Mouse (Mus musculus): ENCODE measurements around the gene Palld.

Palld gene

GRCm38 (mm10) chr8:61515110-61515930 is 387.2 kb downstream of the Palld start:
- DNase-seq (ENCODE audit: low spot score in 2 of 2): no peak

DNA sequence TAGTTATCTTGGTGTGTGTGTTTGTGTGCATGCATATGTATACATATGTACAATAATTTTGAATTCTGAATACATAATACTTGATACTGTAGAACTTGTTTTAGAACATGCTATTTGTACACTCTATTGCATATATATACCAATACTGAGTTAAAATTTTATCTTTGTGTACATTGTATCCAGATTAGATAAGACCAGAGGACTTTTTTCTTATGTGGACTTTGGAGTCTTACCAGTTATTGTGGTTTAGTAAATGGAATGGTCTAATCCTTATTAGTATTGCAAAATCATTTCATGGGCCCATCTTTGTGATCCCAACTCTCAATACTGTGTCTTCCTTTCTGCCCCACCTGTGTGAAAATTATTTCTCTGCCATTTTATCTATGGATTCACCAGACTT is 400.2 kb downstream of the Palld start:
- no peak for DNase-seq (ENCODE audit: low spot score in 2 of 2)

GRCm38 (mm10) chr8:61500914-61501313 is 401.6 kb downstream of the Palld start:
- no peak for DNase-seq (ENCODE audit: low spot score in 2 of 2)

- no peak for DNase-seq (ENCODE audit: low spot score in 2 of 2)
Measured at GRCm38 (mm10) chr8:61499035-61499434, 403.5 kb downstream of the Palld start.

GRCm38 (mm10) chr8:61497110-61497509 is 405.4 kb downstream of the Palld start:
- no peak for DNase-seq (ENCODE audit: low spot score in 2 of 2)

- no peak for DNase-seq (ENCODE audit: low spot score in 2 of 2)
Measured at GRCm38 (mm10) chr8:61488631-61489030, 413.9 kb downstream of the Palld start.

- DNase-seq (ENCODE audit: low spot score in 2 of 2): peak; percentile 93 to 95
Measured at GRCm38 (mm10) chr8:61487597-61488156, 414.8 kb downstream of the Palld start, which contains the start of gene Cbr4. Gene Cbr4 (plus strand): TSS chr8:61487734.

- no peak for DNase-seq (ENCODE audit: low spot score in 2 of 2)
Measured at GRCm38 (mm10) chr8:61486923-61487529, 415.5 kb downstream of the Palld start.

GRCm38 (mm10) chr8:61480260-61480967 is 422.1 kb downstream of the Palld start:
- no peak for DNase-seq (ENCODE audit: low spot score in 2 of 2)

GRCm38 (mm10) chr8:61479506-61480214 is 422.8 kb downstream of the Palld start:
- DNase-seq (ENCODE audit: low spot score in 2 of 2): peak; percentile 43 to 67

DNA sequence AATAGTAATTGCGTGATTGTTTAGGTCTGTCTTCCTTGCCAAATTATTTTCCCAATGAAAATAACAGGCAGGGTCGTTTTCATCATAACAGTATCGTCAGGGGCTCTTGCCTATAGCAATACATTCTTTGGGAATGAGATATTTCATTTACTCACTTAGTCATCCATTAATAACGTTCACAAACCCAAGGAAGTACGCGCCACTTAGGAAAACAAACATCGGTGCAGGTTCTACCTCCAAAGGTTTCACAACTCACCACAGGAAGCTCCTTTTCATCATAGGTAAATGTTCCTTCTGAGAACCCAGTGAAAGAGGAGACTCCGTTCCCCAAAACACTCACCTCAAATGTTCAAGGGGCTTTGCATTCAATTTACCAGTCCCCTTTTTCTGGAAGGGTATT is 423.7 kb downstream of the Palld start:
- DNase-seq (ENCODE audit: low spot score in 2 of 2): no peak

DNA sequence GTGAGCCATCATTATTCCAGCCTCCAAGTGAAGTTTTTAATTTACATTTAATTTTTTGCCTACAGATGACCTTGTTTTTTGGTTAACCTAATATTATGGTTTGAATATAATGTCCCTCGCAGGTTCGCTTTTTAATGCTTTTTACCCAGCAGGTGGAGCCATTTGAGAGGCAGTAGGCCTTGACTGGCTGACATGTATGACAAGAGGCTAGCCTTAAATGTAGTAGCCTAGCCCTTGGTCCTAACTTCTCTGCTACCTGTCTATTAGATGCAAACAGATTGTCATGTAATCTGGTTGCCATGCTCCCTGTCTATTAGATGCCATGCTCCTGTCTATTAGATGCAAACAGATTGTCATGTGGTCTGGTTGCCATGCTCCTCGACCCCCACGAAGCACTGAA is 424.3 kb downstream of the Palld start:
- no peak for DNase-seq (ENCODE audit: low spot score in 2 of 2)

GRCm38 (mm10) chr8:61476160-61476559 is 426.3 kb downstream of the Palld start:
- no peak for DNase-seq (ENCODE audit: low spot score in 2 of 2)

DNA sequence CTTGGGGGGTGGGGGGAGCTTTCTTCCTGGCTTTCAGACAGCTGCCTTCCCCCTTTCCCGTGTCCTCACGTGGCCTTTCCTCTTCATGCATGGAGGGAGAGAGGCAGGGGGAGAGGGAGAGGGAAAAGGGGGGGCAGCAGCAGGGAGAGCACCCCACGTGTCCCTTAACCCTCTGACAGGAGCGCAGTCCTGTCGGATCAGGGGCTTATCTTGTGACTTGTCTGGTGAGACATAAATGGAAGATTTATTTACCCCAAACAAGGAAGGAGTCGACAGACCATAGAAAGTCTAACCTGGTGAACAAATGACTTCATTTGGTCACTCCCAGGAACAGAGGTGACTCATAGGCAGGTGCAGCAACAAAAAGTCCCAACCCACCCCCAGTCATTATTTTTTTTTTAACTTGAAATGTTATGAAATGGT is 427.2 kb downstream of the Palld start:
- DNase-seq (ENCODE audit: low spot score in 2 of 2): no peak

GRCm38 (mm10) chr8:61470213-61470612 is 432.3 kb downstream of the Palld start:
- no peak for DNase-seq (ENCODE audit: low spot score in 2 of 2)

DNA sequence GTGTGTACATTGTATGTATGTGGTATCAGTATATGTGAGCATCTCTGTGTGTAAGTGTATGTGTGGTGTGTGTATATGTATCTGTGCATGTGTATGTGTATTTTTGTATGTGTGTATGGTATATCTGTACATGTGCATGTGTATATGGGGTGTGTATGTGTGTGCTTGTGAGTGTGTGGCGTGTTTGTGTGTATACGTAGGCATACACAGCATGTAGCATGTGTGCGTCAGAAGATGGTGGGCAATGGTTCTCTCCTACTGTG is 435.0 kb downstream of the Palld start:
- no peak for DNase-seq (ENCODE audit: low spot score in 2 of 2)

DNA sequence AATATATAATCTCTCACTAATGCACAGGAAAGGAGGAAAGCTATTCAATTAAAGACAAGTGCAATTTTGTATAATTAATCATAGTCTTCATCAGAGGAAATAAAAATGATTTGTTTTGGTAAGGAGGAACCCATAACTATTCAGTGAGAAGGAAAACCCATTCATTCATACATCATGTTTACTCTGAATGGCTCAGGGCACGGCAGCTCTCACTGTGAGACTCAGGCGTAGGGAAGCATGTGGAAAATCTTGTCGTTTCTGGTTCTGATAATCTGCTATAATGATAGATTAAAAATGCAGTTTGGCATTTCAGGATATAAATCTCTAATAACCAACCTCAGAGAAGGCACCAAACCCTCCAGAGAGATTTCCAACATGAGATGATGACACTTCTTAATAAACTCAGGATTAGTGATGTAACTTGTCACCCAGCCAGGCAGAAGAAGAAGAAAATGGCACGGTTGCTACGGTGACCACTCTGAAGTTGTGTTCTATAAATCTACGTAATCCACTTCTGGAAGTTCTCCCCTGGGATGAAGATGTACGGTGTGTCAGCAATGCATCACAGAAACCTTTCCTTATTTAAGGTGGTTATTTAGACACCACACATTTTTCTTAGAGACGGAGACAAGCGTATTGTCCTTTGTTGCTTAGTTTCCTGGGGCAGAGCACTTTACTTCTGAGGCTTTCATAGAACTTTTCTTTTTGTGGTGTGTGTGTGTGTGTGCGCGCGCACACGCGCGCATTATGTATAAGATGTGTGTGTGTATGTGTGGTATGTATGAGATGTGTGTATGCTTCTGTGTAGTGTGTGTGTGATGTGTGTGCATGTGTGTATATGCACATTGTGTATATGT is 435.6 kb downstream of the Palld start:
- DNase-seq (ENCODE audit: low spot score in 2 of 2): no peak

DNA sequence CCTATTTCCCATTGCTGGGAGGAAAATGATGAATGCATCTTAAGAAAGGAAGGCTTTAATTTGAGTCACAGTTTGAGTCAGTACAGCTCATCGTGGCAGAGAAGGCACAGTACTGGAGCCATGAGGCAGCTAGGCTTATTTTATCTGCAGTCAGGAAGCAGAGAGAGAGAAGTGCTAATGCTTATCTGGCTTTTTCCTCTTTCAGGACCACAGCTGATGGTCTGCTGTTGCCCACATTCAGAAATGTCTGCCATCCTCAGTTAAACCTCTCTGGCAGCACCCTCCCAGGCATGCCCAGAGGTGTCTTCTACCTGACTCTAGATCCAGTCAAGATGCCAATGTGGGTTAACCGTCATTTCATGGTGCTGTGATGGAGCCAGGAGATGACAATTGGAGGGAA is 438.1 kb downstream of the Palld start:
- DNase-seq (ENCODE audit: low spot score in 2 of 2): no peak

DNA sequence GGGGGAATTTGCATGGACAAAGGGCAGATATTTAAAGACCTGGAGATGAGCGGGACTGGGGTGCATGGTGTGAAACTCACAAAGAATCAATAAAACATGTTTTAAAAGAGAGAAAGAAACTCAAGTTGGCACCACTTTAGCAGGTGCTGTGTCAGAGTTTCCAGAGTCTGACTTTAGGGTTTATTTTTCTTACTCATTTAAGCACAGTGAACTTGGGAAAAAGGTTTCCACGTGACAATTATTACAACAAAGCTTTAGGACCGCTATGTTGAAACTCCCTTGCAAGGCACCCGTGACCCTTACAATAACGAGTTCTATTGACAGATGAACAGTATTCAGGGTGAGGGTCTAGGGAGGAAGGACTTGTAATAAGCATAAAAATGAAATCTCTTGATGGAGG is 440.3 kb downstream of the Palld start:
- DNase-seq (ENCODE audit: low spot score in 2 of 2): no peak

All from right cerebral cortex, postnatal 10 days (tissue).